Mouse (Mus musculus) ovary, postnatal 36 days (tissue): Measurements from ENCODE around the gene Grm6.

ENCODE experiments used
- DNase-seq: peaks from one replicate; pipeline ENCODE4 v3.0.0; 2022; ENCODE audit warnings: low spot score, mixed read lengths

The Grm6 gene

DNA sequence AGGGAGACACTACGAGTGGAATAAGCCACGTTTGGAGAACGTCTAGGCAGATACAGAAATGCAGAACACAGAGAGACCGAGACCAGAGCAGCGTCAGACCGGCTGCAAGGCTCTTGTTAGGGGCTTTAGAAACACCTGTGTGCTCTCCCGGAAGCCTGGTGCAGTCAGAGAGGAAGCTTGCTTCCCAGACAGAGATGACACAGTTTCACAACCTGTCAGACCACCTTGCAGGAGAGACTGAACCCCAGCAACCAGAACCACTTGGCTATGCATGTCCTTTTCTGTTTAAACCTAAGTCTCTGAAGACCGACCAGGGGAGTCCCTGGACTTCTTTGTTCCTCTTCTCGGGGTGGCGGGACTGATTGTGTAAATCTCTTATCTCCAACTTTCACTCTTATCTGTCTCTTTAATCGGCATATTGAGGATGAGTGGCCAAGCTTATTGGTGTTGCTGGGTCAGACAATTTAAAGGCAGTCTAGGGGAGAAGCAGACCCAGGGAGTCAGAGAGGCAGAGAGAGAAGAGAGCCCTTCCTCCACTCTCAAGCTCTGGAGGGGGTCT, at the start of gene Grm6:
Gene Grm6, plus strand, starts transcription at position 509 of the 559 bp plus-strand sequence.
- no peak for DNase-seq

DNA sequence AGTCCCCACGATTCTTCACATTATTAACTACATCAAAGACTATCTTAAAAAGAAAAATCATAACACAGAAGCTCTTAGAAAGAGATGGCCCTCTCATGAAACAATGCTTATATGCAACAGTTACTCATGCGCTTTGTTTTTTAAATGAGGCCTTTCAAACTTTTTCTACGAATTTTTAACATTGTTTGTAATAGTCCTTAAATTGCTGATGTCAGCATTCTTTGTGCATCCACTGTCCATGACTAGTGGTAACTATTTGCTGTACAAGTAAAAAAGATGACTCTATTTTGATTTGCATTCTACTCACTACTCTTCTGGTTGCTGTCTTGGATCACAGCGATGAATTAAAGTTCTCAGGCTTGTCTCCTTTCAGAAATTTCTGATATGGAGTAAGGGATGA, 36.3 kb upstream of the Grm6 start:
- no peak for DNase-seq

DNA sequence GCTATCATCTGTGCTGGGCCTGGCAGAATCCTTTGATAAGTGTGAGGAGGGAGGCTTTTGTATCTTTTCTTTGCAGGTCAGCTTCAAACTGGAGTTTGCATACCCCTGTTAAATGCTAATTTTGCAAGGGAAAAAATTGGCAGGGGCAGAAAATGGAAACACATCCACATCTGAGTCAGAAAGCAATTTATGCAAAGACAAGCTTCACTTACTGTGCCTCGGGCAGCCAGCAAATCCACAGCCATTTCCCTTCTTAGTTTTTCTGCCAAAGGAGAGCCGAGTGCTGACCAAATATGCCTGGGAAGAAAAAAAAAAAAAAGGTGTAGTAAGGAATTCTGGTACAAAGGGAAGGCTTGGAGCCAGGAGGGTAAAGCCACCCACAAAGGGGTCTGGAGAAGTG, 24.3 kb upstream of the Grm6 start:
- DNase-seq, result no peak

DNA sequence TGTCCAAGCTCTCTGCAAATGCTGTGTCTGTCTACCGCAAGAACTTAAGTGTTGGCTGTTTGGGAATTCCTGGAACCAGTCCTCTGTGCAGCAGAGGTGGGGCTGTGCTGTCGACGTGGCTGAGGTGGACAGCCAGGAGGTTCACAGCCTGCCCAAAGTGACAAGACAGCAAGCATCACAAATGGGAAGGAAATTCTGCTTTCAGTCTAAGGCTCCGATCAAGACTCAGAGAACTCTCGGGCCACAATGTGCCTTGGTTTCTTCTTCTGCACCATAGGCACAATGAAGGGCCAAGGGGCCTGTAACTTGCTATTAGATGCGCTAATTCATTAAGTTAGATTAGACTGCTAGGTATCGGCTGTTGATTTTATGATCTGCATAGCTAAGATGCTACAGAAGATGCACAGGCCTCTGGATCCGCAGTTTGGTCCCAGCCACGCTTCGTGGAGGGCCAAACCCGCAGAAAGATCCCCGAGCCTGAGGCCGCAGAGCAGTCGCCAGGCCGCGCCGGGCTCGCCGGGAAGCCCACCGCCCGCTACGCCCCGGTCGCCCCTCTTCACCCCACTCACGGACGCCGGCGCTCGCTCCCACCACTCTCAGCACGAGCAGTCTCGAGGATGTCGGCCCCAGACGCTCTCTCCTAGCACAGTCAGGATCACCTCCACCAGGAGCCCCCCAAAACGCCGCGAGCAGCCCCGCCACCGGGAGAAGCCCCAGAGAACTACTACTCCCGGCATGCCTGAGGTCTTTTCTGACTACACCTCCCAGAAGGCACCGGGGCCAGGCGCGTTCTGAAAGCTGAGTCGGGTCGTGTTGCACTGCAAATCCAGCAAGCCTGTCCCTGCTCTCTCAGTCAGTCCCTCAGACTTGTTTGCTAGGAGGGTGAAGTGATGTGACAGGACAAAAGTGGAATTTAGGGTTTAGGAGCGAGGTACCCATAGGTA, 23.2 kb upstream of the Grm6 start, which contains the start of gene Zfp354c:
Gene Zfp354c, minus strand, starts transcription at position 715 of the 944 bp plus-strand sequence.
- DNase-seq, result peak; percentile 81

DNA sequence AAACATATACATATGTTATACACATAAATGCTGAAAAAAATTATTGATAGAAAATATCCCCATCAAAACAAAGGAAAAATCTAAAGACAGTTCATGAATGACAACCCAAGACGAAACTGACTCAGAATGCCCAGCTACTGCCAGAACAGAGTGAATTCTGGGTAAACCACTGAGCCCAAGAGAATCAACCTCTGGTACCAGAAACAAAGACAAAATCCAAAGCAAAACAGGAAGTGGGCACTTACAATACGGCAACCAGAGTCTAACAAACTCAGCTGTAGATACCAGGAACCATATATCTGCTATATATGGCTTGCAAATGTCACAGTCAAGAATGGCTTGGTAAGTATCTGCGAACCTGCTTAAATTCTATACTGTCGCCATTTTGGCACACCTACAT, 14.8 kb upstream of the Grm6 start:
- no peak for DNase-seq

DNA sequence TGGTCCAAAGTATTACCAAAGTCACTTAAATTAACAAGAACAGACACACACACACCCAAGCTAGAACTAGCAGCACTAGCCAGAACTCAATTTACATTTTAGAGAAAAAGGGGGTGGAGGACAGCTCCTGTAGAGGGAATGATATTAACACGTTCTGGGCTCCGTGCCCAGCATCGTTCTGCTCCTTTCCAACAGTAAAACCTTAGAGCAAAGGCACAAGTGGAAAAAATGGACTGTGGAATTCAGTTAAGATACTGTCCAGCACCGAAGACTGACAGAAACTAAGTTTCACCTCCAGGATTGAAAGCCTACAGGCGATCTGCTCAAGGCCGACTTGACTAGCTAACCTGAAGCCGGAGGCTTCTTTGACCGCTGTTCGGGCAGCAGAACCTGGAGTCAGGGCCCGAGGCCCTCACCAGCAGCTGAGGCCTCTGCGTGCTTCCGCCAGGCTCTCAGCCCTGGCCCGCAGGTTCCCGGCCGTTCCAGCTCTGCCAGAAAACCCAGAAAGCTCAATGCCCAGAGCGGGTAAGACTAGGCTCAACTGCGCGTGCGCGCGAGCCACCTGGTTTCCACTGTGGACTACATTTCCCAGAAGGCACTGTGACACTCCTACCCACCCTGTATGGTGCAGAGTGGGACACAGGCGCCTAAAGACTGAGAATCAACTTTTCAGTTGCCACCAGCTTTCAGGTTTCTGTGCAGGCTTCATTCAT, 9.3 kb upstream of the Grm6 start, which contains the start of gene Zfp879:
Gene Zfp879, minus strand, starts transcription at position 530 of the 713 bp plus-strand sequence.
- DNase-seq, result peak; percentile 88

DNA sequence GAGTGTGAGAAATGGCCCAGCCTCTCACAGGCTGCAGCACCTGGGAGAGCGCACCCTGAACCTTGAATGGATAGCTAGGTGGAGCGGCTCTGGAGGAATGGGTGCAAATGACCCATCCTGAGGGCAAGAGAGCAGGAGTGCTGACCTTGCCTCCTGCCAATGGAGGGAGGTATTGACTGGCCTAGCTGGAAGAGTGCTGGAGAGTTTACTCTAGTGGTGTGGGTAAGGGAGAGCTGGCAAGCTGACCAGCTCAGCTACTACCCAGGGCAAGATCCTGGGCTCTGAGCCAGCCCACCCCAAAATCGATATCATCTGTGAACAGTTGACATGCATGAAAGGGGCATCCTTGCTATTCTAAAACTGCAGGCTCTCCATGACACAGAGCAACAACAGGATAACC, 4.5 kb upstream of the Grm6 start:
- DNase-seq, result no peak

DNA sequence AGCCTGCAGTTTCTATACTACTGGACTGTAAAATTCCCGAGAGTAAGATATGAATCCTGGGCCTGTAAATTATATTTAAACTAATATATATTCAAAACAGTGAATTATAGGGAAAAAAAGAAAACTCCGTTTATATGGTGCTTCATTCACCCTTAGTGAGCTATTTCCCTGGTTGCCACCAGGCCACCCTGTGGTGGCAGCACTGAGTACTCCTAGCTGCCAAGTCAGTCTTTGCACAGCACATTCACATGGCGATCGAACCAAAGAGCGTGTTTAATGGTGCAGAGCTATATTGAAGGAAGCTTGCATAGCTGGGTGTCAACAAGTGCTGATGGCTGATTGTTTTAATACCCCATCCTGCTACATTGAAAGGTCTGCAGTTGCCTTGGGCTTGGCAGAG, 3.4 kb upstream of the Grm6 start:
- no peak for DNase-seq

DNA sequence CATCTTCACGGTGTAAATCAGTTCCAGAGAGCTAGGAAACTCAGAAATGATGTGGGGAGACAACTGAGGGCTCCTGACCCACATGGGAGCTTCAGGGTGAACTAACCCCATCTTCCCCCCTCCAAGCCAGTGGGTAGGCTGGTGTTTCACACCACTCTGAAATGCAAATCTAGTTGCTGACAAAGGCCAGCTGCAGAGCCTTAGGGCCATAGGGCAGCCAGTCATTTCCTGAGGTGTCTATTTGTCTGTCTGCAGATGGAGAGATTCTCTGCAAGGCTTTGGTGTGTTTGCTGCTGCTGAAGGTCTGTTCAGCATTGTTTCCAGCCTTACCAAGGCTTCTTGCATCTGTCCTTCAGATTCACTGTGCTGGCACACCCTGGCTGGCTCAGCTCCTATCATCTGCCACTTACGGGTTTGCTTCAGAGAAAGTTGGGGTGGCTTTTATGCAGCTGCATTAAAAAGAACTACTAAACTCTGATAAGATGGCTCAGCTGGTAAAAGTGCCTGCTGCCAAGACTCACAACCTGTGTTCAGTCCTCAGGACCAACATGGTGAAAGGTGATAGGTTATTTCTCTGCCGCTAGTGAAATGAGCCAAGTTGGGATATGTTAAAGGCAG, 1.9 kb upstream of the Grm6 start:
- DNase-seq, result no peak

DNA sequence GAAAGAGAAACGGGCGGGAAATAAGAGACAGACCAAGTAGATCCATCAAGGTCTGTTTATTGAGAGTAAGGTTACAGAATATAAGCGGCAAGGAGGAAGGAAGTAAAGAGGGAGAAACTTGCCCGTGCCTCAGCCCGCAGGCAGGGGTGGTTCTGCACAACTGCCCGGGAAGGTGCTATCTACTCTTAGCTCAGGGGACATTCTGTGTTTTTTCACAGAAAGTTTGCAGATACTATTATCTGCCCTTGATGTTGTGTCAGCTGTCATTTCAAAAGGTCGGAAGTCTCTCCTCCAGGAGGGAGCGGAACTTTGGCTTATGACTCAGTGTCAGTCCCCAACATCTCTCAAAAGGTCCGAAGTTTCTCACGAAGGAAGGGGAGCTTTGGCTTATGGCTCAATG, 1.2 kb upstream of the Grm6 start:
- DNase-seq, result no peak

DNA sequence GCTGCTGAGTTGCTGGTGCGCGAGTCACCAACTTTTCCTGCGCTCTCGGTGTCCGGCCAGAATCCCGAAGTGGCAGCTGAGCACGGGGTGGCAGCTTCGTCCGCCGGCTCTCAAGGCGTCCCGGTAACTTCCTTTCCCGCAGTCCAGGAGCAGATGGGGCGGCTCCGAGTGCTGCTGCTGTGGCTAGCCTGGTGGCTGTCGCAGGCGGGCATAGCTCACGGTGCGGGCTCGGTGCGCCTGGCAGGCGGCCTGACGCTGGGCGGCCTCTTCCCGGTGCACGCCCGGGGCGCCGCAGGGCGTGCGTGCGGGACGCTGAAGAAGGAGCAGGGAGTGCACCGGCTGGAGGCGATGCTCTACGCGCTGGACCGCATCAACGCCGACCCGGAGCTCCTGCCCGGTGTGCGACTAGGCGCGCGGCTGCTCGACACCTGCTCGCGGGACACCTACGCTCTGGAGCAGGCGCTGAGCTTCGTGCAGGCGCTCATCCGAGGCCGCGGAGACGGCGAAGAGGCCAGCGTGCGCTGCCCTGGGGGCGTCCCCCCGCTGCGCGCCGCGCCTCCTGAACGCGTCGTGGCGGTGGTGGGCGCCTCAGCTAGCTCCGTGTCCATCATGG, 610 bp downstream of the Grm6 start:
- DNase-seq, result peak; percentile 14

DNA sequence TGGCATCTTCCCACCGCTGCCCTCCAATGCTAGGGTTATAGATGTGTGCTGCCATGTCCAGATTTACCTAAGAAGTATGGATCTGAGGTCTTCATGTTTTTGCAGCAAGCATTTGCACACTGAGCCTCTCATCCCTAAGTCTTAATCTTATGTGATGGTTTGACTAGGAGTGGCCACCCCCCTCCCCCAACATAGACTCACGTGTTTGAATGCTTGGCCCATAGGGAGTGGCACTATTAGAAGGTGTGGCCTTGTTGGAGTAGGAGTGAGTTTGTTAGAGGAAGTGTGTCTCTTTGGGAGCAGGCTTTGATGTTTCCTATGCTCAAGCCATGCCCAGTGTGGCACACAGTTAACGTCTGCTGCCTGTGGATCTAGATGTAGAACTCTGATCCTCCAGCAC, 28.2 kb downstream of the Grm6 start:
- no peak for DNase-seq

DNA sequence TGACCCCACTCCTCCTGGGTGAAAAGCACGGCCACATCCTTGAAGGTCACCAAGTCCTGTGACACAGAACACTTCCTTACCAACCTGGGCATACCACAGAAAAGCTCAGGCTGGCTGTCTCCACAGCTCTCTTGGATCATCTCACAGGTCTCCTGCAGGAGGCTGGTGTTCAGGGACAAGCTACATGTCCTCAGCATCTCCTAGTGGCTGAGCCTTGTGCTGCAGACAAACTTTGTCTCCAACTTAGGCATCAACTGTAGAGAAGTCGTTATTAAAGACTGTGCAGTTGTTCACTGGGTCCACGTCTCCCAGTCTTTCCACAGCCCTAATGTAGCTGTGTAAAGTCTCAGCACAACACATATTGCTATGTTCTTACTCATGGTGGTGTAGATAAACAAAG, 33.3 kb downstream of the Grm6 start:
- no peak for DNase-seq

DNA sequence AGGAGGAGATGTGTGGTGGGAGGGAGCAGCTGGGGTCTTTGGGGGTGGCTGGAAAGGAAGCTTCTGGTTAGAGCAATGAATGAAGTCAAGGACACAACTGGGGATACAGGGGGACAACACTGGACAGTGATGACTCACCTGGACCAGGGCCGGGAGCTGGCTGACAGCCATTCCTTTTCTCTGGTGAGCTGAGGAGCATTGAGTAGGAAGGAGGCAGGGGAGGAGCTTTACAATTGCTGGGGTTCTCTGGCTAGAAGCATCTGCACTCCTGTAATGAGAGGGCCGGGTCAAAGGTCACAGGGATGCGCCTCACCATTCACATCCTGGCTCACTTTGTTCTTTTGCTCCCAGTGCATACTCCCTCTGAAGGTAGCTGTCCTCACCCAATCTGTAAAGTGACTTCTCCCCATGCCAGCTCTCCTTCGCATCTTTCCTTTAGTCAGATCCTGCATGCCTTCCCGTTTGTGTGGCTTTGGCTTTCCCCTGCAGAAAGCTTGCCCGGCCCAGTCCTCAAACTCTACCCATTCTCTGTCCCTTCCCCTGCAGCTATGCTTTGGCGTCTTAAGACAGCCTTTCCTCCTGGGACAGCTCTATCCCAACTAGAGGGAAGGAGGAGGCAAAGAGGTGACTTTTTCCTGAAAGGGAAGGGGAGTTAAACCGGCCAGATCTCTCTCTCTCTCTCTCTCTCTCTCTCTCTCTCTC, 35.9 kb downstream of the Grm6 start:
- no peak for DNase-seq

DNA sequence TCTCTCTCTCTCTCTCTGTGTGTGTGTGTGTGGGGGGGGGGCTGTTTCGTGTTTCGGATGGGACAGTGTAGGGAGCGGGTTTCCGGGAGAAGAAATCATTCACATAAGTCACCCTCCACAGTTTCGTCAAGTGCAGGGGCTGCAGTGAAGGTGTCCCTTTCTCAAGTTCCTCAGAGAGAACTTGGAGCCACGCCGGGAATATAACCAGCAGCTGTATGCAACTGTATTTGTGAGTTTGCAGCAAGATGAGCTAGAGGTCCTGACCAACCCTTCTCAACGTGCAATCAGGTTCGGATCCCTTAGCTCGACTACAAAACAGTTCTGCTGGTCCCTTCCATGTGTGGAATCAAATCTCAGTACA, 36.4 kb downstream of the Grm6 start:
- no peak for DNase-seq

DNA sequence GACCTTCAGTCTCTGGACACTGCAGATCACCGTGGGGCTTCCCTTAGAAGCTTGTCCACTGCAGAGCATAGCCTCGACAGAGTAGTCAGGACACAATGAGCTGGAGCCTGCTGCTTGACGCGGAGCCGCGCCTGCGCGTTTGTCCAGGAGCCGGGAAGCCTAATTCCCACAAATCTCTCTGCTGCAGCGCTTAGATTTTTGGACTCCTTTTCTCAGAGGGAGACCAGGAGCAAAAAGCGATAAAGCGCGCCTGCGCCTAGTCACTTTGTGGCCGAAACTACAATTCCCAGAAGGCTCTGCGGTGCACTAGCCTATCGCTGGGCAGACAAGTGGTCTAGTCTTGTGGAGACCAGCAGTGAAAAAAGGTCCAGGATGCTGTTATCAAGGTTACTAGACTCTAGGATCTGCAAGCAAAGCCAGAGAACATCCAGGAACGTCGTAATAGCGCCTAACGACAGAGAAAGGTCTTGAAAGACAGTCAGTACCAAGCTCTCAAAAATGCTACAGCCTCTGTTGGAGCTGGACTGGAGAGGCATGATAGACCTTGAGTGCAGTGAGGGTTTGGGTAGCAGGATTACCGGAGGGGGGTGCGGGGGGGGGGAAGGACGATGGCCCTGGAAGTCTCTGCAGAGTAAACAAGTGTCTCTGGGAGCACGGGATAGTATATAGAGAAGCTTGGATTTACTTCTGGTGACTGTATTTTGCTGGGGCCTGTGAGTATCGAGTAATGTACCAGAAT, 37.1 kb downstream of the Grm6 start, which contains the start of gene Zfp454:
Gene Zfp454, minus strand, starts transcription at position 262 of the 739 bp plus-strand sequence.
- peak; percentile 84 for DNase-seq

DNA sequence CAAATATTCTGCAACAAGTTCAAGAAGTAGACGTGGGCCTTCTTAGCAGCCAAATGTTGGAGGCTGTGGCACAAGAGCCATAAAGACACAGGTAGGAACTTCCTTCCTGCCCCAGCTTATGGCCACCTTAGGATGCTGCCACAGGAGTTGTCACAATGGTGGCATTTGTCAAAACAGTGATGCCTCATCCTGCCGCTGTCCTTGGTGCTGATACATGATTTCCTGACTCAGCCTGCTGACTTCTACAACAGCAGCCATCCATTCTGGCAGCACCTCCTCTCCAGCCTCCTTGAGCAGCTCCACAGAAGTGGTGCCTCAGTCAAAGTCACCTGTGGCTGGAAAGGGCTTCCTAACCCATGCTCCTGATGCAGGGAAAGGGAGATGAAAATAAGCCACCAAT, 42.0 kb downstream of the Grm6 start:
- DNase-seq, result no peak

DNA sequence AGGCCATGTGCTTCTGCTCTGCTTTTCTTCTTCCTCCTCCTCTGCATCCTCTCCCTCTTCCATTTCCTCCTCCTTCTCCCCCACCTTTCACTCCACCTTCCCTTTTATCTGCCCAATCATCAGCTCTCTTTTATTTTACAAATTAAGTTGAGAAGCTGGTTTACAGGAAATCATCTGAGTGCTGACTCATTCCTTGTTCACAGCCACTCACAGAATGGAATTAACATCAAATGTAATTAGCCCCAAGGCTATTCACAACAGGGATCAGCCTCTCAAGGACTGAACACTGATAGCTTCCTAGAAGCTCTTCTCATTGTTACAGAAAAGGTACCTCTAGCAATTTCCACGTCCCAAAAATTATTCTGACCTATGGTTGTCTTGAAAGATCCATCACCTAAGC, 46.9 kb downstream of the Grm6 start:
- DNase-seq, result no peak

DNA sequence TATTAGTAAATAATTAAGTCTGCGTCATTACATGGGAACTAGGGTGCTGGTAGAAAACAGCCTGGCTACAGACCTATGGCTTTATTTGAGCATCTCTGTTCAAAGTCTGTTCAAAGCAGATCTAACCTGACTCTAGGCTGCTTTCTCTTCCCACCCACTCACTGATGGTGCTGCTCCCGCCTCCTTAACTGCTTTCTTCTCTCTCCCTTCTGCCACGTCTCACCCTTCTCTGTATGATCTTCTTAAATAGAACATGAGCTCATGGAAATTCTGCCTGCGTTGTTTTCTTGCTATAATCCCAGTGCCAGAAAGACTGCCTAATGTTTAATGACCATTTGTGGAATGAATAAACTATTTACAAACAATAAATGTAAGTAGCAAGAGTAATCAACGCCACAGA, 57.7 kb downstream of the Grm6 start:
- DNase-seq, result no peak

DNA sequence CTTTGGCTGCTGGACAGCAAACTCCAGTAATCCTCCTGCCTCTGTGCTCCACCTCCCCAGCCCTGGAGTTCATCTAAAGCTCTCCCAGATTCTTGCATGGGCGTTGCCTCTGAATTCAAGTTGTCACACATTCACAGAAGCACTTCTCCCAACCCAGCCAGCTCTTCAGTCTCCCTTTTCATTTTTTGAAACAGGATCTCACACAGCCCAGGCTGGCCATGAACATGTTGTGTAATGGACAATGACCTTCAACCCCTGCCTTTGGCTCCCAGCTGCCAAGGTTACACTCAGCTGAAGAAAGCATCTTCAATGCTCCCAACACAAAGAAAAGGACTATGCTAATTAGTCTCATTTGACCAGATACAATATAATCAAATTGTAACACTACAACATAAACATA, 62.8 kb downstream of the Grm6 start:
- no peak for DNase-seq

DNA sequence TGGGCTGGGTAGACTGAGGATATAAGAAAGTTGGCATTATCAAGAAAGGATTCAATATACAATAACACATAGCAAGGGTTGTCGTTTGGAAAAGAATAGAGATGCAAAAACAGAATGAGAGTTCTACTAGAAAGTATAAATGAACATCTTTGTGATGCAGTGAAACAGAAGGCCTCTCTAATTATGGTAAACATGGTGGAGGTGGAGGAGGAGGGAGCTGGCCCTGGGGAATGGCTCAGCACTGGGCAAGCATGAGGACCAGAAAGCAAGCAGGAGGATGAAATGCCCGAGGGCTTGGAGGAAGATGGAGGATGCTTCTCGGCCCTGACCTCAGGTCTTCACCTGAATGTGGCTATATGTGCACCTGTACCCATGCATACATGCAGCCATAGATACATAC, 64.0 kb downstream of the Grm6 start:
- no peak for DNase-seq
